In genomic region chr11:117413133-117413532, GRCm38 (mm10) we compare ENCODE assay signal across 14 mouse cellular contexts.
DNase-seq lines count a peak whose midpoint lies in the region; ATAC-seq lines count a peak whose summit lies in the region.
"Had no signal": no experiment of that assay in that cellular context is flagged by ENCODE, and none has a peak within 500 bp of the region (broad histone marks: within the 10 kb centered on the region; RNA-seq: fewer than 3 reads in every experiment).

No protein-coding gene starts in this region.

- H3K4me3 ChIP-seq in hindbrain, embryonic 13.5 days, result no peak overlapping the region
- H3K4me3 ChIP-seq: heart, embryonic 12.5 days; left cerebral cortex, adult 2 months; midbrain, embryonic 13.5 days had no signal

- ATAC-seq in hindbrain, embryonic 13.5 days (ENCODE audit: low FRiP score), result no peak
- ATAC-seq: CD4-positive, CD25-positive, alpha-beta regulatory T cell, adult 4 months; inflammation-experienced regulatory T-cells, adult 6 months; midbrain, embryonic 13.5 days had no signal

- H3K27me3 ChIP-seq in hindbrain, embryonic 13.5 days, result peaks cover 32% of the 10 kb centered on the region

- H3K4me1 ChIP-seq in hindbrain, embryonic 13.5 days (replicated peaks), result peaks cover 62% of the 10 kb centered on the region

- no peaks in the 10 kb centered on the region for H3K9me3 ChIP-seq in hindbrain, embryonic 13.5 days
- H3K9me3 ChIP-seq: heart, embryonic 12.5 days; midbrain, embryonic 13.5 days had no signal

- H3K9ac ChIP-seq in hindbrain, embryonic 13.5 days, result no peak overlapping the region
- H3K9ac ChIP-seq: heart, embryonic 12.5 days; midbrain, embryonic 13.5 days had no signal

- no peaks in the 10 kb centered on the region for H3K36me3 ChIP-seq in hindbrain, embryonic 13.5 days
- H3K36me3 ChIP-seq: heart, embryonic 12.5 days; midbrain, embryonic 13.5 days had no signal

- WGBS in hindbrain, embryonic 13.5 days, result 27% methylated on average over 7 of the region's 7 CpGs

- H3K27ac ChIP-seq in hindbrain, embryonic 13.5 days, result no peak overlapping the region
- H3K27ac ChIP-seq: left cerebral cortex, adult 2 months had no signal

- peak; percentile 14 to 26 for DNase-seq in spleen, postnatal 36 days (ENCODE audit: low spot score in 2 of 2)
- no peak for DNase-seq in spleen, adult 12 weeks (ENCODE audit: low spot score)
- DNase-seq in lung, adult 18-20 months, result peak; percentile 63 to 77
- DNase-seq in lung, postnatal 4 days, result peak; percentile 33 to 35
- no peak for DNase-seq in right cerebral cortex, adult 2 months (ENCODE audit: low spot score in 2 of 2)
- no peak for DNase-seq in gastrocnemius, postnatal 10 days
- DNase-seq: heart, postnatal 4 days; thymus, adult 18-20 months had no signal

- H3K4me2 ChIP-seq in hindbrain, embryonic 13.5 days, result no peak overlapping the region
- H3K4me2 ChIP-seq: heart, embryonic 12.5 days; midbrain, embryonic 13.5 days had no signal

Comparison
In these comparisons a context has a peak if more than half of its experiments do, and no peak if none do; other contexts are left out.
1. DNase-seq: peak in spleen, postnatal 36 days (2 of 2), lung, adult 18-20 months (2 of 2) and lung, postnatal 4 days (2 of 2); none in spleen, adult 12 weeks (single experiment), right cerebral cortex, adult 2 months (0 of 2) and gastrocnemius, postnatal 10 days (single experiment).